Mouse (Mus musculus): ENCODE measurements around the gene Smad5.

The Smad5 gene

GRCm38 (mm10) chr13:56701924-56702323 is 886 bp upstream of the Smad5 start:
- DNase-seq (ENCODE audit: low spot score) = no peak

- DNase-seq (ENCODE audit: low spot score) = peak; percentile 73
Measured at GRCm38 (mm10) chr13:56703222-56703870, 536 bp downstream of the Smad5 start.

- no peak for DNase-seq (ENCODE audit: low spot score)
Measured at GRCm38 (mm10) chr13:56703871-56704321, 1.1 kb downstream of the Smad5 start.

- DNase-seq (ENCODE audit: low spot score) = no peak
Measured at GRCm38 (mm10) chr13:56704596-56704995, 1.8 kb downstream of the Smad5 start.

- DNase-seq (ENCODE audit: low spot score) = no peak
Measured at GRCm38 (mm10) chr13:56707111-56707510, 4.3 kb downstream of the Smad5 start.

GRCm38 (mm10) chr13:56707606-56708005 is 4.8 kb downstream of the Smad5 start:
- peak; percentile 32 for DNase-seq (ENCODE audit: low spot score)

GRCm38 (mm10) chr13:56710620-56711019 is 7.8 kb downstream of the Smad5 start:
- no peak for DNase-seq (ENCODE audit: low spot score)

GRCm38 (mm10) chr13:56712221-56712620 is 9.4 kb downstream of the Smad5 start:
- no peak for DNase-seq (ENCODE audit: low spot score)

GRCm38 (mm10) chr13:56726551-56726950 is 23.7 kb downstream of the Smad5 start:
- no peak for DNase-seq (ENCODE audit: low spot score)

- no peak for DNase-seq (ENCODE audit: low spot score)
Measured at GRCm38 (mm10) chr13:56729046-56729445, 26.2 kb downstream of the Smad5 start.

- DNase-seq (ENCODE audit: low spot score) = no peak
Measured at GRCm38 (mm10) chr13:56734617-56735016, 31.8 kb downstream of the Smad5 start.

- DNase-seq (ENCODE audit: low spot score) = peak; percentile 28
Measured at GRCm38 (mm10) chr13:56735212-56735875, 32.5 kb downstream of the Smad5 start.

- no peak for DNase-seq (ENCODE audit: low spot score)
Measured at GRCm38 (mm10) chr13:56739556-56739955, 36.7 kb downstream of the Smad5 start.

- DNase-seq (ENCODE audit: low spot score) = no peak
Measured at GRCm38 (mm10) chr13:56740496-56740895, 37.7 kb downstream of the Smad5 start.

- DNase-seq (ENCODE audit: low spot score) = no peak
Measured at GRCm38 (mm10) chr13:56741691-56742090, 38.9 kb downstream of the Smad5 start.

- no peak for DNase-seq (ENCODE audit: low spot score)
Measured at GRCm38 (mm10) chr13:56742325-56742901, 39.6 kb downstream of the Smad5 start.

- DNase-seq (ENCODE audit: low spot score) = no peak
Measured at GRCm38 (mm10) chr13:56746739-56747532, 44.1 kb downstream of the Smad5 start.

GRCm38 (mm10) chr13:56747554-56747953 is 44.7 kb downstream of the Smad5 start:
- DNase-seq (ENCODE audit: low spot score) = no peak

- DNase-seq (ENCODE audit: low spot score) = no peak
Measured at GRCm38 (mm10) chr13:56749377-56749776, 46.6 kb downstream of the Smad5 start.

GRCm38 (mm10) chr13:56751774-56752173 is 49.0 kb downstream of the Smad5 start:
- DNase-seq (ENCODE audit: low spot score) = no peak

- DNase-seq (ENCODE audit: low spot score) = no peak
Measured at GRCm38 (mm10) chr13:56752474-56753191, 49.8 kb downstream of the Smad5 start.

Data from urinary bladder, postnatal 14 days (tissue).